Mouse (Mus musculus) cerebellum, adult 11-12 months (tissue): ENCODE data around the gene Tubgcp4.
A peak's percentile ranks its signal among the peaks of the same experiment; 100 is the strongest.
"Not testable (repeated sequence)": the region's sequence is repeated elsewhere in the genome, so short reads cannot be mapped to it uniquely, and the experiment has no call there.

Experiments used
- DNase-seq: peaks from one replicate; pipeline ENCODE4 v3.0.0; 2022

Tubgcp4 gene

DNA sequence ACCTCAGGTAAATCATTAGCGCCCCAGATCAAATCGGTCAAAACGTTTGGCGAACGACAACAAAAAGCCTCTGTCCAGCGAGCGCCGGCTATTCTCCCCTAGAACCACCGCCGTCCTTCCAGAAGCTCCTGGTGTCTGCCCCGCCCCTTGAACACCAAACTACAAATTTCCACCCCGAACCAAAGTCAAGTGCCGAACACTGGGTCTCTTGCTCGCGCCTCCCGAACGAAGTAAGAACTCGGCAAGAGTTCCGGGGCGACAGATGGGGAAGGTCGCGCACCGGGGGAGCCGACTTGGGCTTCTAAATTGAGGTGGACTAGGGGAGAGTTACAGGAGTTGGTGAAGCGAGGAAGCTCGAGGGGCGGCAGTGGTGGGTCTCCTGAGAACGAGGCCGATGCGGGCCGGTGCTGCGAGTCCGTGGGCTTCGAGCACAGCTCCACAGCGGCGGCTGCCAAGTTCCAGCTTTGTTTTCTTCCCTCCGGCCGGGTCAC lies at the start of gene Tubgcp4:
Gene Tubgcp4, plus strand, starts transcription at position 174 of the 491 bp plus-strand sequence.
- DNase-seq, result no peak

DNA sequence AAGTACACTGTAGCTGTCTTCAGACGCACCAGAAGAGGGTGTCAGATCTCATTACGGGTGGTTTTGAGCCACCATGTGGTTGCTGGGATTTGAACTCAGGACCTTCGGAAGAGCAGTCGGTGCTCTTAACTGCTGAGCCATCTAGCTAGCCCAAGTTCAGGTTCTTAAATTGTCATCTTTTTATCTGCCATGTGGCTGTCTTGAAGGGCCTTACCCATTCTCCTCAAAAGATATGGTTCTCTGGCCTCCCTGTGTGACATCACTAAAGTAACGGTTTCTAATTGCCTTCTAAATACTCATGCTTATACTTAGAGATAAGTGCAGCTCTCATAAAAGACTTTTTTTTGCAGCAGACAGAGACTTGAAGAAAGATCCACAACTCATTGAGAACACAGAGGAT lies 44.2 kb upstream of the Tubgcp4 start:
- DNase-seq, result not testable (repeated sequence)

DNA sequence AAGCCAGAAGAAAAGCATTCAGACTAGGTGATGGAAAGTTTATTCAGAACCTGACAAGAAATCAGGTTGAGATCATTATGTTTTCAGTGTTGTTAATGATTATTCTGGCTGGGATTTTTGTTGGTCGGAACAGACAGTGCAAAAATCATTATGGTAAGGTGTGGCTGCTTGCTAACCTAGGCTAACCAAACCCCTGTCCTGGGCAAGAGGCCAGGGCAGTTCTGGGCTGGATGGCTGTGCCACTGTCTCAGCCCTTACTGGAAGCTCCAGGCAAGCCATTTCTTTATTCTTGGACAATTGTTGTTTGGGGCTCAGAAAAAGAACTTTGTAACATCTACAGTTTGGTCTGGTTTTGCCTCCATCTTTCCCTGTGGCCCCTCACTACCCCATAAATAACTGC lies 42.9 kb upstream of the Tubgcp4 start:
- DNase-seq, result no peak

DNA sequence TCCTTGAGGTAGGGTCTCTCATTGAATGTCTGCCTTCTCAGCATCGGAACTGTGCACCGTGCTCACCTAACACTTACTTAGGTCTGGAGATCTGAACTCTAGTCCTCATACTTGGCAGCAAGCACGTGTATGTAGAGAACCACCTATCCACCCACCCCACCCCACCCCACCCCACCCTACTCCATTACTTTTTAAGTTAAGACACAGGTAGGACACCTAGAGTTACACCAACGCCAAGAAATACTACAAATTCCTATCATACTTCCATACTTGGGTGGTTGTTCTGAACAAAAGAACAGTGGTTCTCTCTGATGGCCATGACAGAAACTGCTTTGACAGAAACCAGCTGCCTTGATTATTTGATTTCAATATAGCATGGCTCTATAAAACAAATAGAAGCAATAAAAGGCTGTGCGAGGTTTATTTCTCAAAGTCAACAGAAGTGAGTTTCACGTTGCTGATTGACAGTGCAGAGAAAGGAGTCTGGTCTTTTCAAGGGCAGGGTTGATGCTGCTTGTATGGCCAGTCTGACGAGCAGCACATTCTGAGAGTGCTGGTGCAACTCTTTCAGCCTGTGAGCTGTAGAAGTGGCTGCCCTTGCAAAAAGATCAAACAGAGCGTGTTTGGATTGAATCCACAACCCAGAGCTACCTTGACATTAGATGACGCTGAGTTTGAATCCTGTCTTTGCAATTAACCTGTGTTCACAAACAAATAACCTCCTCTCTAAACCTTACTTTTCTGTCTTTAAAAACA lies 41.4 kb upstream of the Tubgcp4 start:
- no peak for DNase-seq

DNA sequence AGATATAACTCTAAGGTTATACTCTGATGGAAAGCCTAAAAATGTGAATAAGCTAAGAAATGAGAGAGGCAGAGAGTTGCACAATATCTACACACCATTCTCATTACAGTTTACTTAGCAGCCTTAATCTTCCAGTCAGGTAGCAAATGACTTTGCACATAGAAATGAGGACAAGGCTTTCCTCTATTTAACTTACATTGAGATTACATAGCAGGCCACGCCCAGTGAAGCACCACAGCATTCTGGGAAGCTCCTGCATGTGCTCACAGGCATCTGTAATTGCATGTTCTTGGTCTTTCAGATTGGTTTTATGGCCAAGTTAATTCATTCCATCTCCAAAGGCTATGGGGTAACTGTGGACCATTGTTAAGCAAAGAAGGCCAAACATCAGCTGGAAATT lies 37.6 kb upstream of the Tubgcp4 start:
- no peak for DNase-seq

DNA sequence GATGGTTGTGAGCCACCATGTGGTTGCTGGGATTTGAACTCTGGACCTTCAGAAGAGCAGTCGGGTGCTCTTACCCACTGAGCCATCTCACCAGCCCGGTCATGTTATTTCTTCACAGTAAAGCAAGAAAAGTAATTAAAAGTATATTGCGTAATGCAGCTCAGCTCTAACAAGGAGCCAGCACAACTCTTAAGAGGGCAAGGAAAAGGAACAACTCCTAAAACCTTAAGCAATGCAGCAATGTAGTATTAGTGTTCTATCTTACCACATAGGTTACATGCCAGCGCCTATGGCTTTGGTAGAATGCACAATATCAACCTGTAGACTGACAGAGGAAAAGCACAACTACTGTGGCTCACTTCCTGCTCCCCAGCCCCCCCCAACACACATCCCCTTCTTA lies 33.1 kb upstream of the Tubgcp4 start:
- no peak for DNase-seq

DNA sequence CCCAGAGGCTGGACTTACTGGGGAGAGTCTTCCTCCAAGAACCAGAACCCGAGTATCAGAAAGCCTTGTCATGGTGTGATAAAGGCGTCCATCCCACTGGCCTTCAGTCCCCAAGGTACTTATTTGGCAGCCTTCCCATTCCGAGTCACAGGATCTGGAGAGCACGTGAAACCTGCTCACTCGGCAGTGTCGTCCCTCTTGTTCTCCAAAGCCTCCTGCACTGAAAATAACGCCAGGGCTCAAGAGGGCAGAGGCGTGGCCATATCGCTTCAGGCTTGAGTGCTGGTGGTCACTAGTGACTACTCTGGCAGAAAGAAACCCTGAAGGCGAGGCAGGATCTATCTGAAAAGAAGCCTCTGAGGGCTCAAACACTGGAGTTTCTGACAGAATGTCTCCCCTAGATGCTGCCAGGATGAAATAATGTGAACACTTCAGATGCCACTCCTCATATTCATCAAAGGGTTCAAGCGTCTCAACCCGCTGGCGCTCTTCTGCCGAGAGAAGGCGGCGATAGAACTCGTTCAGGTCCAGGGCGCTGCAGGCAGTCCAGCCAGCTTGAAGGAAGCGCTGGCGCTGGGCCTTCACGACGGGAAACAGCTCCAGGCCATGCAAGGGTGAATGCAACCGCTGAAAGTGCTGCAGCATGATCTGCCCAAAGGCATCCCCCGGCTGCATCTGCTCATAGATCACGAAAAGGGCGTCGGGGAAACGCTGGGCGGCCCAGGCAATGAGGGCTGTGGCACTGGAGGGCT lies 31.0 kb upstream of the Tubgcp4 start:
- peak; percentile 72 for DNase-seq

DNA sequence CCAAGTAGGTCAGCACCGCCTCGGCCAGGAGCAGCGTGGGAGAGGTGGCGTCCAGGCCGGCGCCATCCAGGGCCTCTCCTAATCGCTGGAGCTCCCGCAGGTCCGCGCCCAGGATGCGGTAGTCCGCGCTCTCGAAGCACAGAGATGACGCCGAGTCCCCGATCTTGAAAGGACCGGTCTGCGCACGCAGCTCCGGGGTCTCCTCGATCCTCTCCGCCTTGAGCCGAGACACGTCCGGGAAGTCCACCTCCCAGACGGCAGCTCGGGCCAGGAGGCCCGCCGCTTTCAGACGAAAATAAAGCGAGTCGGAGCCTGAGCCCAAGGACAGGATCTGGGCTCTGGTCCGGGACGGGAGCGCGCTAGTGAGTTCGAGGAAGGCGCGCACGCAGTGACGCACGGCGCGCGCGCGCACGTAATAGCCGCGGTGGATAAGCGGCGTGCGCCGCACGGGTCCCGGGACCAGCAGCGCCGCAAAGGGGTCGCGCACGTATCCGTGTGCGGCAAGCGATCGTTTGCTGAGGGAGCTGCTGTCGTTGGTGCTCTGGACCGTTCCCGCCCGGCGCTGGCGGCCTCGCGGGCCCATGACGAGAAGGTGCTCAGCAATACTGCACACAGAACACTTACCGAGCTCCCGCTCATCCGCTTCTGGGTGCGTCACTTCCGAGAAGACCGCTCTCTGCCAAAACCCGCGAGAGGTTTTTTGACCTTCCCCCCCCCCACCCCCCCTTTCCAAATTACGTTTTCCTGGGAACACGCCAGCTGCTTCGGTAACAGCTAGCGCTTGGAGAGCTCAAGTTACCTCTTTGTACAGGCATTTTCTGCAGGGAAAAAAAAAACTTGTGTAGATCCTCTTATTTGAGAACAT lies 30.2 kb upstream of the Tubgcp4 start, which contains the start of the genes Adal and Lcmt2:
Gene Adal, plus strand, starts transcription at position 411 of the 865 bp plus-strand sequence.
Gene Lcmt2, minus strand, starts transcription at position 636 of the 865 bp plus-strand sequence.
- DNase-seq, result peak; percentile 93

DNA sequence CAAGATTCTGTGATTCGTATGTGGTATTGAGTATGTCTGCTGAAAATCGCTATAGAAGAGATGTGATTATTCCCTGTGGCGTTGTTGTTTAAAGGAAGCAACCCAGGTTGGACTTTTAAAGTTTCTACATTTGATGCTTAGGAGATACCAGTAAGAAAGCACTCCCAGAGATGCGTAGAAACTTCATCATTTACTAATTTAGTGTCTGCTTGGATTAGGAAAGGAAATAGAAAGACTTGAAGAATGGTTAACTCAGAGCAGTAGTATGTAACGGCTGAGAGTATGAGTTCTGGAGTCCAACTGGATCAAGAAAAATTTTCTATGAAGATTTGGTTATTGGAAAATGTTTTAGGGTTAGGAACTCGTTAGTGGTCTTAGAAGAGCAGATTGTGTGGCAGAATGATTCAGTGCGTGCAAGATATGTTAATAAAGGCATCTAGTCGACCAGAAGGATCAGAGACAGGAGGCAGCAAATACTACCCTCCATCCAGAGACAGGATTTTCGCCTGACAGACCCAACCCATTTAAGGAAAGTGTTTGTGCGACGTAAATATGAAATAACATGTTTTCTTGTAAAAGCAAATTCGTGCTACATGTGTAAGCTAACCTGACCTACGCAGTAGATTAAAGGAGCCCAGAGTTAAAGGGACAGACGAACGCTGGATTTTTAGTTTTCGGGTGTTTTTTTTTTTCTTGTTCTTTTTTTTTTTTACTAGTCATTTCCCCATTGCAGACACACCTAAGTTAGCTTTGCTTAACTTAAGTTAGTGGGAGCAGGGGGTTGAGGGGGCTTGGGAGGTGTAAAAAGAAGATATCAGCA lies 29.0 kb upstream of the Tubgcp4 start:
- no peak for DNase-seq

DNA sequence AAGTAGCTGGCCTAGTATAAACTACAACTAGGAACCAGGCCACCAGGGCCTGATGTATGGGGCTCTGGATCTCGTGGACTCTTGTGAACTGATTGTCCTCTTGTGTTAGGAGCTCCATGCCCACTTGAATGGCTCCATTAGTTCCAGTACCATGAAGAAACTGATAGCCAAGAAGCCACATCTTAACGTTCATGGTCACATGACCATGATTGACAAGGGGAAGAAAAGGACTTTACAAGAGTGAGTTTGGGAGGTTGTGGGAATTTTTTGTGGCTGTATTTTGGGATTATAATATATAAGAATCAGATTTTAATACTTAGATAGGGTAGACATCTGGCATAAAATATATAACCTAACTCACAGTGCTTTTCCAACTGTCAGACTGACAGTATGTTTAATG lies 28.0 kb upstream of the Tubgcp4 start:
- DNase-seq, result no peak

DNA sequence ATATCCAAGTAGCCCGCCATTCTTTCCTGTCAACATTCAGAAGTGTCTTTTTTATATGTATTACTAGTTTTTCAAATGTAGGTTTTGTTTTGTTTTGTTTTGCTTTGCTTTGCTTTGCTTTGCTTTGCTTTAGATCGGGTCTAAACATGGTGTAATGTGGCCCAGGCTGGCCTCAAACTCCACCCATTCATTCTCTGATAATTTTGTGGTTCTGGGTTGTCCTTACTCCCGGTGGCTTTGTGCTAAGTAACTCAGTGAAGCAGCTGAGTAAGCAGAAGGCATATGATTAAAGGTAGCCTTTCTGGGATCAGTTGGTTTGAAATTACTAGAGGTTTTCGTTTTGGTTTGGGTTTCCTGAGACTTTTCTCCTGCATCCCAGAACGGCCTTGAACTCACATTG lies 20.8 kb upstream of the Tubgcp4 start:
- no peak for DNase-seq

DNA sequence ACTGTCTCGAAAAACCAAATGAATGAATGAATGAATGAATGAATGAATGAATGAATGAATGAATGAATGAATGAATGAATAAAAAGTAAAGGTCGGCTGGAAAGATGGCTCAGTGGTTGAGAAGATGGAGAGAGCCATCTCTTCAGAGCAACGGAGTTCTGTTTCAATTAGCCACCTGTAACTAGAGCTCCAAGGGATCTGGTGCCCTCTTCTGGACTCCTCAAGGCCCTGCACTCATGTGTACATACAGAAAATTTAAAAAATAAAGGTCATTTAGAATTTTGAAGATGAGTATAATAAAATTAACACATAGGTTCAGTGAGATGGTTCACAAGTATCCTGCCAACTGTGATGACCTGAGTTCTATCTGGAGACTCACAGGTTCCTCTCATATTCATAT lies 17.4 kb upstream of the Tubgcp4 start:
- no peak for DNase-seq

DNA sequence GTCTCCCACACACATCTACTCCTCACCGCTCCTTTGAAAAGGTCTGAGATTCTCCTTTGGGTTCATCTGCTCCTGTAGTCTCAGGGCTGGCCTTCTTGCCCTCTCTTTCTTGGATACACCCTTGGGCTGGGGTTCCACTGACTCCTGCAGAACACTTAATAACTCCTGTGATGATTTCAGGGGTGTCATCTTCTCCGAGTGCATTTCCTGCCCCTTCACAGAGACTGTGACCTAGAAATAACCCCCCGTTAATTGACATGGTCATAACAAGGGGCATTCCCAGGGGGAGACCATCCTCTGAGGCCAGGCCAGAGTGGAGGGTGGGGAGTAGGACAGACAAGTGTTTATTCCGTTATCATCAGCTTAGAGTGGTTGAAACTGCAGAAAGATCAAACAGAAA lies 1.3 kb upstream of the Tubgcp4 start:
- DNase-seq, result no peak

DNA sequence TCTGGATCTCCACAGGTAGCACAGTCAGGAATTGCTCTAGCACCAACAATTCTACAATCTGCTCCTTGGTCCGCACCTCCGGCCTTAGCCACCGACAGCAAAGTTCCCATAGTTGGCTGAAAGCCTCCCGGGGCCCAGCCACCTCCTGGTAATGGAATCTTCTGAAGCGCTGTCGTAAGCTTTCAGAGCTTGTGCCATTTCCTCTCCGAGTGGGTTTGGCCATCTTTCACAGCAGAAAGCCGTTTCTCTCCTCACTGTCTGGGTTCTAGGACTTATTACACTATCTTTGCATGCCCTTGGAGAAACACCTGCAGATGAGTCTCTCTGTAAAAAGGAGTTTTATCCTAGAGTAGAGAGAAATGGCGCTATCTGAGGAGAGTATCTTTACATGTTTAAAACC lies 552 bp upstream of the Tubgcp4 start:
- no peak for DNase-seq

DNA sequence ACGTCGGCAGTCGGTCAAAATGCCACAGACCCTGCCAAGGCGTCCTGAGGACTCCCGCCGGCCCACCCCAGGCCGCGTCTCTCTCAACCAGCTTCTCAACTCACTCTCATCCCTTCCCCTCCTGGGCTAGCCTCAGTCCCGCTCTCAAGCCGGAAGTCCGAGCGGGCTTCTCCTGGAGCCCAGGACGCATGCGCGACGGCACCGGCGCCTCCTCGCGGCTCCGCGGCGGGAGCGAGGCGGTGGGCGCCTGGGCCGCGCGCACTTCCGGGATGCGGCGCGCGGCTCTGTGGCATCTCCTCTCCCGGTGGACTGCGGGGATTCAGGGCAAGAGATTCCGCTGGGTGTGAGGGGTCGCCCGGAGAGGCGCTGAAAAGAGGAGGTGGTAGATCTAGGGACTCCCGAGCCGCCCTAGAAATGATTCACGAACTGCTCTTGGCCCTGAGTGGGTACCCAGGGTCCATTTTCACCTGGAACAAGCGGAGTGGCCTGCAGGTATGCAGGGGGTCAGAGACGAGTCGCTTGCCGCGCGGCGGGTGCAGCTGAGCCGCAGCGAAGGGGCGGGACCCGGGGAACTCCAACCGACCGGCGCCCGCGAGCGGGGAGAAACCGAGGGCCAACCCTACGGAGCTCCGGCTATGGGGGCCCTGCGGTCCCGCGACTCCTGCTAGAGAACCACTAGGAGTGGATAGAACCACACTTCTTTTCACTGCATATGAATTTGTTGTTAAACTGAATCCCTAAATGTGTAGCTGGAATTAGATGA lies 707 bp downstream of the Tubgcp4 start, which contains the start of gene Zscan29:
Gene Zscan29, minus strand, starts transcription at position 146 of the 763 bp plus-strand sequence.
- peak; percentile 87 for DNase-seq

DNA sequence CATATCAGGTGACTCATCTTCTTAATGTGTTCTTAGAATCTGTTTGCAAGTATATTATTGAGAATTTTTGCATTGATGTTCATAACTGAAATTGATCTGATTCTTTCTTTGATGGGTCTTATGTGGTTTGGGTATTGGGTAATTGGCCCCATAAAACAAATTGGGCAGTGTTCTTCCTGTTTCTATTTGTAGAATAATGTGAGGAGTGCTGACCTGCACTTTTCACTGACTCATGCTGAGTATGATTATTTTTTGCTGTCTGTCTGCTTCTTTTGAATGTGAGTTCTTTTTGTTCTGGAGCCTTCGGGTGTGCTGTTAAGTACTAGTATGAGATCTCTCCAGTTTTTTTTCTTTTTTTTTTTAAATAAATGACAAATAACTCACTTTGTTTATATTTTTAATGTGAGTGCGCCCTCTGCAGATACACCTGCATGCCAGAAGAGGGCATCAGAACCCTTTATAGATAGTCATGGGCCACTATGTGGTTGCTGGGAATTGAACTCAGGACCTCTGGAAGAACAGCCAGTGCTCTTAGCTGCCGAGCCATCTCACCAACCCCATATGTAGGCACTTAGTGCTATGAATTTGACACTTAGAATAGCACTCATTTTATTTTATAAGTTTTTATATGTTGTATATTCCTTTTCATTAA lies 8.5 kb downstream of the Tubgcp4 start:
- no peak for DNase-seq

DNA sequence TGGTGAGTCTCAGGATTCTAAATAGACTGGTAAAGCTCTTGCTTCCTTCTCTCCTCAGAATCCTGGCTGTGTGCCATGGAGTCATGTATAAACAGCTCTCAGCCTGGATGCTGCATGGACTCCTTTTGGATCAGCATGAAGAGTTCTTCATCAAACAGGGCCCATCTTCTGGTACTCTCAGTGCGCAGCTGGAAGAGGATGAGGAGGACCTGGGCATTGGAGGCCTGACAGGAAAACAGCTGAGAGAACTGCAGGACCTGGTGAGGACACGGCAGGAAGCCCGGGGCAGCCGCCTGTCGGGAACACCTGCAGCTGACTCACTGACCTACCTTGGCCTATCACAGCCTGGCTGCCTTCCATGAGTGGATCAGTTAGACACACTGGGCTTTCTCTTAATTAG lies 13.0 kb downstream of the Tubgcp4 start:
- peak; percentile 86 for DNase-seq

DNA sequence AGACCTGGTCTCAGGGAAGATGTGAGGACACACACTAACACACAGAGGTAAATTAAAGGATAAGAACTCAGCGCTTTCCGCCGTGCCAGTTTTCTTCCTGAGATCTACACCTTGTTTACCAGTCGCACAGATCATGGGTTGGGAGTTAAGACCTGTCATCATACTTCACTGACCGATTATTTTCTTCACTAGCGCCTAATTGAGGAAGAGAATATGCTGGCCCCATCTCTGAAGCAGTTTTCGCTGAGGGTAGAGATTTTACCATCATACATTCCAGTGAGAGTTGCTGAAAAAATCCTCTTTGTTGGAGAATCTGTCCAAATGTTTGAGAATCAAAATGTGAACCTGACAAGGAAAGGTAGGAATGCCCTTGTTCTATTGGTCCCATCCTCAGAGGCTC lies 13.7 kb downstream of the Tubgcp4 start:
- no peak for DNase-seq

DNA sequence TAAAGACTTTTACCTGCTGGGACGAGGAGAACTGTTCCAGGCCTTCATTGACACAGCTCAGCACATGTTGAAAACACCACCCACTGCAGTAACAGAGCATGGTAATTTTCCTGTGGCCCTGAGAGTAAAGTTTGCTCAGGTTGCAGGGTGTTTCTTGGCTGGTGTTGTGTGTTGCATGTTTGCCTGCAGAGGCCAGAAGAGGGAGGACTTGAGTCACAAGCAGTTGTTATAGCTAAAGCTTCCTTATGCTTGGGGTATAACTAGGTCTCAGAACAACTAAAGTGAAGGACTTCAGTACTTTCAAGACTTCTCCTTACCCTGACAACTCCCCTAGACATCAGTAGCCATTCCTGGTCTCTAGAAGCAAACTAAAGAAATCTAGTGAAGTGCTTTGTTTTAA lies 18.1 kb downstream of the Tubgcp4 start:
- no peak for DNase-seq

DNA sequence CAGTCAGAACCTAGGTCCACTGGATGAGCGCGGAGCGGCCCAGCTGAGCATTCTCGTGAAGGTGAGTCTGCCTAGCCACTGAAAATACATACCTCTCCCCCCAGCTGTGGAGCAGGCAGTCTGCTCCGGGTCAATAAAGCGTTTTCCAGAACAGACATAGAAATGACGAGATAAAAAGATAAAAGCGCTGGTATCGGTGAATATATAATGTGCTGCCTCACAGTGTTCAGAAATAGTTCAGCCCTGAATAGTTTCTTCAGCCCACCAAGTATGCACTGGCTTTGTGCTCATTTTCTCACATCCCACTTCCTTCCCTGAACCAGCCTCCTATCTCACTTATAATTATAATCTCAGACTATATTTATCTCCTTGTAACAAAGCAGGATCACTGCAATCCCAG lies 25.0 kb downstream of the Tubgcp4 start:
- DNase-seq, result no peak

DNA sequence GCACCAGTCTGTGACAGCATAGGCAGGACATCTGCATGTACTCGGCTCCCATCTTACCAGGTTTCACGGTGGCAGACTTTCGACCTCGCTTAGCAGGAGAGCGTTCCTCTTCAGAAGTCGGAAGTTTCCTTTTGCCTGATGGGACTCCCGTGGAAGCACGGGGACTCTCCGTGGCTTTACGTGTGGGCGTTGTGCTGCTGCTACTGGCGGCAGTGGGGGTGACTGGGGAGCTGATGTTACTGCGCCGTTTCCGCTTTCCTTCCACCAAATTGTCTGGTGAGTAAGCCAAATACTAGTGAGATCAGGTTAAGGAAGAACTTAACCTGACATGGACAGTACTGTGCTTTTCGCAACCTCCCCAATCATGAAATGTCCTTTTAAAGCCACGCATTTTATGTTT lies 33.8 kb downstream of the Tubgcp4 start:
- no peak for DNase-seq
